Mouse (Mus musculus): ENCODE measurements around the gene Abraxas1.

GRCm38 (mm10) chr5:100779002-100779401 is 41.8 kb downstream of the Abraxas1 start:
- TF ChIP-seq CTCF (IDR thresholded peaks at IDR 0.05; ENCODE audit: low read depth, low read length) (no peak), POLR2A (IDR thresholded peaks at IDR 0.05; ENCODE audit: borderline replicate concordance, low read depth, low read length) (no peak)

All from bone marrow macrophage, adult 2 months (primary cell).